Mouse (Mus musculus): Measurements from ENCODE around the gene Prok2.

DNA sequence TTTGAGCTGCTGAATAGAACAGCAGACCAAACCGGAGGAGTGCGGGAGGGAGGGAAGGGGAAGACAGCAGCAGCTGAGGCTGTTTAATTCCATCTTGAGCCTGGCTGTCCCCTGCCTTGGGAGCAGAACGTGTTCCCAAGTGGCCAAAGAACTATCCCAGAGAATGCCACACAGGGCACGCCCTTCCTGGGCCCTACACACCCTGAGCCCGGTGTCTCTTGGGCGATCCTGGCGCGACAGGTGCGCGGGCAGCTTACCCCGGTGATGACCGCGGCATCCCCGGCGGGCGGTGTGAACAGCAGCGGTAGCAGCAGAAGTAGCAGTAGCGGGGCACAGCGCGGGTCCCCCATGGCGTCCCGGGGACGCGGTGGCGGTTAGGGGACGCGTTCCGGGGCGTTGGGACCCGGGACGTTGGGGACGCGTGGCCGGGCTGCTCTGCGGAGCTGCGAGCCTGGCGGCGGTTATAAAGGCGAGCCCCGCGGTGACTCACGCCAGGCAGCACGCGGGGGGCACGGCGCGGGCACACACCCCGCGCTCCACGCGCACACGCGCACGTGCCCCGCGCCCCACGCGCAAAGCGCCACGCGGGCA, at the start of gene Prok2:
- TF ChIP-seq CTCF (IDR thresholded peaks at IDR 0.05; ENCODE audit: low read depth) (no peak), EP300 (IDR thresholded peaks at IDR 0.05; ENCODE audit: low read depth) (no peak)

All from liver, embryonic 14.5 days (tissue).